Mouse (Mus musculus) CD4-positive, CD25-positive, alpha-beta regulatory T cell, adult 2 months (primary cell): ENCODE measurements around the gene Ceacam3.
"Not testable (repeated sequence)": the region's sequence is repeated elsewhere in the genome, so short reads cannot be mapped to it uniquely, and the experiment has no call there.

Source experiments
- DNase-seq: peaks from one replicate; pipeline ENCODE4 v3.0.0-alpha.2; 2012; ENCODE audit warnings: low read depth, low spot score

Ceacam3 gene

DNA sequence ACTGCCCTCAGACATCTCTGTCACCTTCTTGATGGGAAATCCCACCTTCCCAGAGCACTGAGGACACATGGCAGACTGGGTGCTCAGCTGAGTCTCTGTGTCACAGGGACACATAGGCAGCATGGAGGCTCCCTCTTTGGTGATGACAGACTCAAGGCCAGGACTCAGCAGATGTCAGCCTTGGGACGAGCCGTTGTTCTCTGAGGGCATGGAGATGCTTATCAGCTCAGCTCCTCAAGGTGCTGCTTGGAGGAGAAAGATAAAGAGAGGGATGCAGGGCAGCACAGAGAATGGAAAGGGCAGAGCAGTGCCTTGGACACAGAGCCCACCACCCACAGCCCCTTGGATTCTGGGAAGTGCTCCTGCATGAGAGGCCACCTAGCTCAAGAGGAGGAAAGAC, at the start of gene Ceacam3:
Gene Ceacam3 (plus strand): TSS at position 352 of the 400 bp plus-strand sequence.
- no peak for DNase-seq

DNA sequence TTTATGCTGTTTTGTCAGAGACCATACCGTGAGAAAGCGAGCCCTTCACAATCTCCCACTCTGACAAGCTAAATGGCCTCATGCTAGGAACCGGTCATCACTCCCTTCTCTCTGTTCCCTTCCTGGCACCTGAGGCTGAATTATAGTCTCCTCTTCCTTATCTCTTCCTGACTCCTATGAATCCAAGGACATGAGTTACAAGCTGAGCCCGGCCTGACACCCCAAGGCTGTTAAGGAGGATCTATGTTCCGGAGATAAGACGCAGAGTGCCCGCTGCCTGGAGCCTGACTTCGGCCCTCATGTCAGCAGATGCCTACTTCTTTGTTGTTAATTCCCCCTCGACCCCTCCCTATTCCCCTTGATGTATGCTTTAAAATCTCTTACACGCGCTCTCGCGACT, 48.5 kb upstream of the Ceacam3 start:
- not testable (repeated sequence) for DNase-seq

DNA sequence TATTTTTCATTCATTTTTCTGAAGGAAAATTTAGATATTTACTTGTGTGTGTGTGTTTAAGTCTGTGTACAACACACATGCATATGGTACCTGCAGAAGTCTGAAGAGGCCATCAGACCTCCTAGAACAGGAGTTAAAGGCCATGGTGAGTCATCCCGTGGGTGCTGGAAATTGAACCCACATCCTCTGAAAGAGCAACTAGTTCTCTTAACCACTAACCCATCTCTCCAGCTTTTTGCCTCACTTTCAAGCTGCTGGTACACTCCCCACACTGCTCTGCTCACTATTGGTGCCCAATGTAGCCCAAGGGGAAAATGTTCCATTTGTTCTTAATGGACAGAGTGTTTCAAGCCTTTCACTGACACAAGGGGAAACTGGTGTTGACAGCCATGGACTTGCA, 14.8 kb upstream of the Ceacam3 start:
- no peak for DNase-seq

DNA sequence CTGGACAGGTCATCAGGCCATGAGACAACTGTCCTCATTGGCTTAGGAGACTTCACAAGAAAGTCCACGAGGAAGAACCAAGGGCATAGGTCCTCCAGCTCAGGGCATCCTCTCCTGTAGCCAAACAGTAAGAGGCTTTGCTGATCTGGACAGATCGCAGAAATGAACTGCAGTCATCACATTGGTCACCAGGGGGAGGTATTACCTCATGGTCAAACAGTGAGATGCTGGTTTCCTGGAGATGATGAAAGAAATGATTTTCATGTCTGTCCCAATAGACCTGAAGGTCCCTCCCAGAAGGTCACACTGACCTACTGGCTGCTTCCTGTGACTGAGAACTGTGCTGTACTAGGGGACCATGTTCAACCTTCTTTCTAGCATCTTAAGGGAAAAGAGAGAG, 5.6 kb downstream of the Ceacam3 start:
- DNase-seq: peak; percentile 71

DNA sequence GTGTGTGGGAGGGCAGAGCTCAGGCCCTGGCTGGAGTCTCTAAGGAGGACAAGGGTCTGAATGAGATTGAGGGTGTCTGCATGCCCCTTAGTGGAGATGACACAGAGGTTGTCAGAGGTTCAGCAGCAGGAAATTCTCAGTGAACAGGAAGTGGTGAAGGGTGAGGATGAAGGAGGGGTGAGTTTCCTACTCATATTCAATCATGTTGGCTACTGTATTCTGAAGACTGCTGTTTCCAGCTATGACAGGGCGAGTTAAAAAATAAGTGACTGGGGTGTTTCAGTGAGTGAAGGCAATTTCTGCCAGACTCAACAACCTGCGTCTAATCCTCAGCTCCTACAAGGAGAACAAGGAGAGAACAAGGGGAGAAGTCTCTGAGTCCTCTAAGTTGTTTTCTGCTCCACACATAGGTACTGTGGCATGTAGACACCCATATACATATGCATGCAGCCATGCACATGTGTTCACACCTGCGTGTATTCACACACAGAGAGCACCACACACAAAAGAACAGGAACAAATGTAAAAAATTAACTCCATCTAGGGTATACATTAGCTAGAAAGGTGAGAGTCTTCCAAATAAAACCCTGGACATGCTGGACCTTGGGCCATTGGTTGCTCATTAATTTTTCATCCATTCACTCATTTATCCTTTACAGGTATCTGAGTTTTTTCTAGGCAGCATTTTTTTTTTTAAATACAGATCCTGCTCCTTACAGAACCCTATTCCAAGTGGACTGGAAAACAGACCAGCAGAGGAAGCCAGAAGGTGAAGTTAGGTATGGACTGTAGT, 7.0 kb downstream of the Ceacam3 start:
- peak; percentile 24 for DNase-seq

DNA sequence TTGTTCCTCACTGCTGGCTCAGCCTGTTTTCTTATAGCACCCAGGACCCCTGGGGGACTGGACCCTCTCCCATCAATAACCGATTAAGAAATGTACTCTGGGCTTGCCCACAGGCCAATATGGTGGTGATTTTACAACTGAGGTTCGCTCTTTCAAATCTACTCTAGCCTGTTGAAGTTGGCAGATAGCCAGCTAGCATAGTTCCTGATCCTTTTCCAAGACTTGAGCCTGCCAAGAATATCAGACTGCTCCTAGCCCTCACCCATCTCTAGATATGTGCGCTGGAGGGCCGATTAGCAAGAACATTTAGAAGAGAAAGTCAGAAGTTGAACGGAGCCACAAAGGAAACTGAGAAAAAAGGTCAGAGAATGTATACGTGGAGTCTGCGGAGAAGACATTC, 8.9 kb downstream of the Ceacam3 start:
- no peak for DNase-seq

DNA sequence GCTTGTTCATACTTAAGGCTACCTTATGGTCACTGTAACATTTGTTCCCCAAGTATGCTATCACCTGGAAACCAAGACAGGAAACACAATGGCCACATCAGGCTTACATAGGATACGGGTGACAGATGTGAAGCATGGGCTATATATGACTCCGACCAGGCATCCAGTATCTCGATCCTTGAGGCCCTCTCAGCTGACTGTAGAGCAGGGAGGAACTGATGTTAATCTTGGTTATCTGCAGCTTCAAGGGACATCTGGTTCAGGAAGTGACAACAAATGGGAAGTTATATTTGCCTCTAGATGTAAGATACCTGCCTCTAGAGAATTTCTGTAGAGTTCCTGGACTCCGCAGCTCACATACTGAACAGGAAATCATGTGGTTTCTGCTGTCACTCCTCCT, 21.7 kb downstream of the Ceacam3 start:
- DNase-seq: no peak

DNA sequence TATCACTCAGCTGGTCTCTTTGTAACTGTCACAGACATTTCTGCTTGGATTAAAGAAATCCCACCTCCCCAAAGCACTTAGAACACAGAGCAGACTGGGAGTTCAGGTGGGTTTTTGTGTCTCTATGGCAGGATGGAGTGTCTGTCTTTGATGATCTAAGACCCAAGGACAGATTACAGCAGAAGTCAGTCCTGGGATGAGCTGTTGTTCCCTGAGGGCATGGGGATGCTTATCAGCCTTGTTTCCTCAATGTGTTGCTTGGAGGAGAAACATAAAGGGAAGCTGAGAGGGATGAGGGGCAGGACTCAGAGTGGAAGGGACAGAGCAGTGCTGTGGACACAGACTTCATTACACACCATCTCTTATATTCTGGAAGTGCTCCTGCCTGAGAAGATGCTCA, 53.1 kb downstream of the Ceacam3 start, which contains the start of gene Psg29:
Gene Psg29 (plus strand): TSS at position 301 of the 400 bp plus-strand sequence.
- no peak for DNase-seq

DNA sequence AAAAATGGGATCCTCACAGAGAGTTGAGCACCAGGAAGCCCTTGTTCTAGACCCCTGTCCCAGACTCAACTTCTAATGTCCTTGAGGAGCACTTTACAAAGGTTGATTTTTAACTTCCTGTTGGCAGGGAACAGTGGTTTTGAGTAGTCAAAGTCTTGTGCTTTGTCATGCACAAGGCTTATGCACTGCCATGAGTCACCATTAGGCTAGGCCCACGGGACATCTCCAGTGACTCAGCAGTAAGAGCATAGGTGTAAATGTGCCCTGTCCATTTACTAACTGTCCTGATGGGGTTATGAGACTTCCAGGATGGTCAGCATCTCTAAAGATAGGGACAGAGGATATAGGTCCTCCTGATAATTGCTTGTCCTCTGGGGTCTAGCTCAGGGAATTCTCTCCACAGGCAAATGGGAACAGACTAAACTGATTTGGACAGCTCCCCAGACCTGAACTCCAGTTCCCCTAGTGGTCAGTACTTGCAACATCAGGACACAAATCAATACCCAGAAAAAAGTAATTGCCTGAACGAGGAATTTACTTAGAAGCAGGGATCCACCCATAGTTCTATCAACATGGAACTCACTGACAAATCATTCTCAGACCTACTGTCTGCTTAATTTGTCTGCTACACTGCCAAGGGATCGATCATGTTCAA, 55.6 kb downstream of the Ceacam3 start:
- no peak for DNase-seq
